Mouse (Mus musculus): ENCODE measurements around the gene Tas2r123.

Tas2r123 gene

DNA sequence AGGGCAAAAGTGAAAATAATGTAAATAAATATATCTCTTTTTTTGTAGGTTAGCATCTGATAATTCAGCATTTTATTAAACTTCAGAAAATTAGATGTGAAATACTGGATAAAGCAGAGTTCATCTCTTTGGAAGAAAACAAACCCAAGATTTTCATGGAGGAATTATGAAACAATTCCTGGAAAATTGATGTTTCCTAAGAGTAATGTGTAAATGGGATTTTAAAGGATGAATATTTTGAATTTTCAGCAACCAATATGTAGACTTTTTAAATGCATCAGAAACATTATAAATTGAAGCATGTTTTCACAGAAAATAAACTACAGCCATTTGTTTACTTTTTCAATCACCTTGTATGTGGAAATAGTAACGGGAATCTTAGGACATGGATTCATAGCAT lies at the start of gene Tas2r123:
TSS of gene Tas2r123 (plus strand) at position 301 of the 400 bp plus-strand sequence.
- in situ Hi-C loops (cut with MboI, MseI), result no loop called here

DNA sequence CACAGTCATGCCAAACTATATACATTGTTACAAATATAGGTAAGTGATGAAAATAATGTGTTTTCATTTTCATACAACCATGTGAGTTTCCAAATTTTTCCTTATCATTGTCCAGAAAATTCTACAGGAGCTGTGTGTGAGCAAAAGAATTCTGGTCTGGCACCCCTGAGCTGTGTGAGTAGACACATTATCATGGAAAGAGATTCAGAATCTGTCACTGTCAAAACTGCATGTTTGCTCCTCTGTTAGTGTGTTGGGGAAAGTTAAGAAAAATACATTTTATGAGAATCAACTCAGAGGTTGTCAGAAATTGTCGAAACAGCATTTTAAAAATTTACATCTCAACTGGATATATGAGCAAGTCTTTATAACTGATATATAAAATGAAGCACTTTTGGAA lies 44.4 kb upstream of the Tas2r123 start, which contains the start of gene Tas2r117:
TSS of gene Tas2r117 (plus strand) at position 301 of the 400 bp plus-strand sequence.
- in situ Hi-C loops (cut with MboI, MseI), result no loop called here

DNA sequence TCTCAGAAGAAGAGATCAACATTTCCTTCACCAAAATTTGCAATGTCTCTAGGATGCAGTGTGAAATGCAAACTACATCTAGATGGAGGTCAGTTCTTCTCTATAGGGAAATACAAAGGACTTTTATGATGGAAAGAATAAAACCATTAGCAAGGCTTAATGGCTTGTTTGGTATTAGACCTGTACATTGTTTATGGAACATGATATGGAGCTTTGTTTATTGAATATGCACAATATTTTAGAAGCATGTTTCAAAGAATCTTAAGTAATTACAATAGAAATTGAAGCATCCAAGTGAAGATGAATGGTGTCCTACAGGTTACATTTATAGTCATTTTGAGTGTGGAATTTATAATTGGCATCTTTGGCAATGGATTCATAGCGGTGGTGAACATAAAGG lies 8.2 kb downstream of the Tas2r123 start, which contains the start of gene Tas2r116:
TSS of gene Tas2r116 (plus strand) at position 301 of the 400 bp plus-strand sequence.
- in situ Hi-C loops (cut with MboI, MseI), result no loop called here

DNA sequence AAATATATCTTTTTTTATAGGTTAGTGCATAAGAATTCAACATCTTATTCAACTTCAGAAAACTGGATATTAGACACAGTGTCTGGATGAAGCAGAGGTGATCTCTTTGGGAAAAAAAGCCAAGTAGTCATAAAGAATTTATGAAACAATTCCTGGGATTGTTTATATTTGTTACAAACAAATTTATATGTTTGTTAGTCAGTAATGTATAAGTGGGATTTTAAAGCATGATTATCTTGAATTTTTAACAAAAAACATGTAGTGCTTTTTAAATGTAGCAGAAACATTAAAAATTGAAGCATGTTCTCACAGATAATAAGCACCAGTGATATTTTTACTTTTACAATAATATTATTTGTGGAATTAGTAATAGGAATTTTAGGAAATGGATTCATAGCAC lies 20.8 kb downstream of the Tas2r123 start, which contains the start of gene Tas2r110:
TSS of gene Tas2r110 (plus strand) at position 301 of the 400 bp plus-strand sequence.
- in situ Hi-C loops (cut with MboI, MseI), result no loop called here

DNA sequence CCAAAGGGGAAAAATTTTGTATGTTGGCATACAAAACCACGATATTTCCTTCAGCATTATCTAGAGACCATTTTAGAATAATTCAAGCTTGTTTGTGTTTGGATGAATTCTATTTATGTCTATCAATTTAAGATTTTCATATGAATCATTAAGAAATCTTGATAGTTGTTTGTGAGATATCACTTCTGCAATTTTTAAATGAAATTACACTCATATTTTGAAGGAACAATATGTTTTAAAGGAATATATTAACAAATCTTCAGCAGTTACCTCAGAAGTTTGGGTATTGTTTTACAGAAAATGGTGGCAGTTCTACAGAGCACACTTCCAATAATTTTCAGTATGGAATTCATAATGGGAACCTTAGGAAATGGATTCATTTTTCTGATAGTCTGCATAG lies 45.8 kb downstream of the Tas2r123 start, which contains the start of gene Tas2r113:
TSS of gene Tas2r113 (plus strand) at position 301 of the 400 bp plus-strand sequence.
- in situ Hi-C loops (cut with MboI, MseI), result no loop called here

Data from regulatory T cell (primary cell).